Mouse (Mus musculus) midbrain, embryonic 15.5 days (tissue): Measurements from ENCODE around the gene Clec2l. TPM values are rescaled to one million over a fixed set of nuclear protein-coding genes. Genes with fewer than 3 reads are reported as not detected.

Source experiments
- ATAC-seq: fragments of 200-750 bp; cut with Nextera tagmentation; replicated peaks from 2 replicates; pipeline ENCODE4 v1.8.0; 2017; ENCODE audit warnings: moderate TSS enrichment
- H3K27ac ChIP-seq: fragments of 300-500 bp; sonication (generic); 2 replicates; pipeline ENCODE4 v1.5.1; 2015; ENCODE audit warnings: mild to moderate bottlenecking, inconsistent platforms
- H3K27me3 ChIP-seq: fragments of 300-500 bp; sonication (generic); replicated peaks from 2 replicates; pipeline ENCODE4 v1.6.1; 2015; ENCODE audit warnings: inconsistent platforms
- H3K36me3 ChIP-seq: fragments of 300-500 bp; sonication (generic); replicated peaks from 2 replicates; pipeline ENCODE4 v1.6.1; 2015; ENCODE audit warnings: inconsistent platforms
- H3K4me1 ChIP-seq: fragments of 300-500 bp; sonication (generic); 2 replicates; pipeline ENCODE4 v1.6.1; 2015; ENCODE audit warnings: inconsistent platforms
- H3K4me2 ChIP-seq: fragments of 300-500 bp; sonication (generic); 2 replicates; pipeline ENCODE4 v1.6.1; 2015; ENCODE audit warnings: inconsistent platforms, mild to moderate bottlenecking, moderate library complexity
- H3K4me3 ChIP-seq: fragments of 300-500 bp; sonication (generic); 2 replicates; pipeline ENCODE4 v1.5.1; 2015; ENCODE audit warnings: mild to moderate bottlenecking, inconsistent platforms
- H3K9ac ChIP-seq: fragments of 300-500 bp; sonication (generic); 2 replicates; pipeline ENCODE4 v1.6.1; 2015; ENCODE audit warnings: mild to moderate bottlenecking, inconsistent platforms
- H3K9me3 ChIP-seq: fragments of 300-500 bp; sonication (generic); 2 replicates; pipeline ENCODE4 v1.6.1; 2016; ENCODE audit warnings: inconsistent platforms
- WGBS: fragments of 180-500 bp; shearing (Covaris S2); methylation state at CpG from one replicate; pipeline ENCODE4 v1.1.7; 2015; ENCODE audit warnings: mixed read lengths; 5-methylcytosine and 5-hydroxymethylcytosine counted together
- polyA plus RNA-seq: library from polyadenylated mRNA; unstranded; fragments of >200 nt; fragmentation: Nextera tagmentation; extraction: Ambion mirVana; gene quantifications from 2 replicates; pipeline ENCODE4 v1.2.1, GENCODE M21; 2015

Clec2l gene
- 28.9 and 34.0 TPM in 2 replicates for polyA plus RNA-seq

DNA sequence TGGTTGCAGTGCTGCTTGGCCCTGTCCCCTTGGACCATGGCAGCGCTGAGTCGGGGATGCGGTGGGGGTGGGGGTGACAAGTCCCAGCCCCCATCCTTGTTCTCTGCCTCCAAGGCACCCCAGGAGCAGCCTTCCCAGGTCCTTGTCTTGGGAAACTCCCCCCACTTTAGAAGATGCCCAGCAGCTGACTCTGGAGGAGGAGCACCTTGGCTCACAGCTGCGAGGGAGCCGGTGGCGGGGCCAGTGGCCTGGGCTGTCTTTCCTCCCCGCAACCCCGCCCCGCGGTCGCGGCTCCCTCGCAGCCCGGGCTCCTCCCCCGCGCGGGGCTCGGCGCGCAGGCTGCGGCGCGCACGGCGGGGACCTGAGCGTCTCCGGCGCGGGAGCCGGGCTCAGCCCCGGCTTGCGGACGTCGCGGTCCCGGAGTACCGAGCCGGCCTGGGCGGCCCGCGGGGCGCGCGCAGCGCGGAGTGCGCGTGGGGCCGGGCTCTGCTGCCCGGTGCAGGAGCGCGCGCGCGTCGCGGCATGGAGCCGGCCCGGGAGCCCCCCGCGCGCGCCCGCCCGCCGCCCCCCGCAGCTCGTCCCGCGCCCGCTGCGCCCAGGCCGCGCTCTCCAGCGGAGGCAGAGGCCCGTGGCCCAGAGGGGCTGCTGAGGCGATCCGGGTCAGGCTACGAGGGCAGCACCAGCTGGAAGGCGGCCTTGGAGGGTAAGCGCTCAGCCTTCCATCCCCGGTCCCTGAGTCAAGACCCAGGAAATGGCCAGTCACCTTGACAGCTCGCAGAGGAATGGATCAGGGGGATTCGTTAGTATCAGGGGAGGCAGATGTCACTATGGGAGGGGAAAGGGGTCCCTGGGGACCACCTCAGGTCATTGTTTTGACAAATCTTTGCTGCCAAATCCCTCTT is at the start of gene Clec2l:
Gene Clec2l (plus strand): TSS at position 356 of the 902 bp plus-strand sequence.
- peak; percentile 92 for ATAC-seq
- no peaks in the 10 kb centered on the region for H3K9me3 ChIP-seq
- under 1% methylated on average over 68 of the region's 84 CpGs for WGBS
- peaks cover 2% of the 10 kb centered on the region; the same call in 1 of the 2 replicates for H3K27me3 ChIP-seq
- peak within 1 kb of the TSS; percentile 62 for H3K9ac ChIP-seq
- H3K36me3 ChIP-seq: no peaks in the 10 kb centered on the region
- H3K4me3 ChIP-seq: peak within 1 kb of the TSS; percentile 59
- H3K4me1 ChIP-seq: peaks cover 8% of the 10 kb centered on the region
- peak within 1 kb of the TSS; percentile 73 for H3K27ac ChIP-seq
- peak within 1 kb of the TSS; percentile 72 for H3K4me2 ChIP-seq

GRCm38 (mm10) chr6:38622406-38622805 is 40.5 kb upstream of the Clec2l start:
- no peaks in the 10 kb centered on the region for H3K4me1 ChIP-seq
- peaks cover 7% of the 10 kb centered on the region; the same call in 1 of the 2 replicates for H3K9me3 ChIP-seq
- H3K4me3 ChIP-seq: no peak overlapping the region
- H3K27me3 ChIP-seq: no peaks in the 10 kb centered on the region
- H3K4me2 ChIP-seq: no peak overlapping the region
- no peak for ATAC-seq
- 87% methylated on average over 1 of the region's 1 CpGs for WGBS
- H3K9ac ChIP-seq: no peak overlapping the region
- peaks cover 23% of the 10 kb centered on the region for H3K36me3 ChIP-seq
- no peak overlapping the region for H3K27ac ChIP-seq

GRCm38 (mm10) chr6:38623457-38623856 is 39.4 kb upstream of the Clec2l start:
- Histone ChIP-seq H3K27ac (no peak overlapping the region), H3K27me3 (no peaks in the 10 kb centered on the region), H3K4me1 (no peaks in the 10 kb centered on the region), H3K9ac (no peak overlapping the region), H3K9me3 (no peaks in the 10 kb centered on the region), H3K4me2 (no peak overlapping the region), H3K4me3 (no peak overlapping the region), H3K36me3 (peaks cover 13% of the 10 kb centered on the region)
- ATAC-seq: no peak
- WGBS: 91% methylated on average over 2 of the region's 2 CpGs

- no peak for ATAC-seq
- Histone ChIP-seq H3K4me1 (no peaks in the 10 kb centered on the region), H3K4me2 (no peak overlapping the region), H3K9ac (no peak overlapping the region), H3K4me3 (no peak overlapping the region), H3K36me3 (peaks cover 6% of the 10 kb centered on the region), H3K9me3 (no peaks in the 10 kb centered on the region), H3K27me3 (no peaks in the 10 kb centered on the region), H3K27ac (no peak overlapping the region)
- 84% methylated on average over 1 of the region's 1 CpGs for WGBS
These were observed 38.4 kb upstream of the Clec2l start for GRCm38 (mm10) chr6:38624439-38624838.

GRCm38 (mm10) chr6:38626086-38626485 is 36.8 kb upstream of the Clec2l start:
- WGBS: 95% methylated on average over 5 of the region's 5 CpGs

GRCm38 (mm10) chr6:38627081-38627480 is 35.8 kb upstream of the Clec2l start:
- H3K4me1 ChIP-seq: no peaks in the 10 kb centered on the region

More at GRCm38 (mm10) chr6:38626086-38626485, 36.8 kb upstream of the Clec2l start:
- H3K4me1 ChIP-seq: no peaks in the 10 kb centered on the region
- H3K36me3 ChIP-seq: no peaks in the 10 kb centered on the region
- H3K27me3 ChIP-seq: no peaks in the 10 kb centered on the region
- no peaks in the 10 kb centered on the region for H3K9me3 ChIP-seq
- no peak overlapping the region for H3K27ac ChIP-seq
- H3K4me3 ChIP-seq: no peak overlapping the region
- H3K4me2 ChIP-seq: no peak overlapping the region
- H3K9ac ChIP-seq: no peak overlapping the region
- ATAC-seq: no peak

DNA sequence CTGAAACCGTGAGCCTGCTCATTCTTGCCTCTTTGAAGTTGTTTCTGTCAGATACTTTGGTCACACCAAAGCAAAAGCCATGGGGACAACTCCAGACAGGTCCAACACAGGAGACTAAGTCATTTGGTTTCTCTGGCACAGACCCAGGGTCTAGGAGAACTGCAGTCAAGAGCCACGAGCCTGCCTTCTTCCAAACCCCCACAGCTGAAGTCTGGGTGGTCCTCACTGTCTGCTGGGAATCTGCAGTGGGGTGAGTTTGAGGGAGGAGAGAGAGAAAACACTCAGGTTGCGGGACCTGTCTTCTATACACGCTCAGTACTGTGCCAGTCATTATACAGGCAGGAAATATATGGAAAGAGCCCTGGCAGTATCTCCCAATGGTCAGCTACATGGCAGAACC is 35.4 kb upstream of the Clec2l start:
- H3K27ac ChIP-seq: no peak overlapping the region
- no peaks in the 10 kb centered on the region for H3K9me3 ChIP-seq
- no peaks in the 10 kb centered on the region for H3K36me3 ChIP-seq
- no peaks in the 10 kb centered on the region for H3K27me3 ChIP-seq
- no peaks in the 10 kb centered on the region for H3K4me1 ChIP-seq
- no peak for ATAC-seq
- no peak overlapping the region for H3K9ac ChIP-seq
- H3K4me3 ChIP-seq: no peak overlapping the region
- no peak overlapping the region for H3K4me2 ChIP-seq
- WGBS: 77% methylated on average over 4 of the region's 4 CpGs

More at GRCm38 (mm10) chr6:38627081-38627480, 35.8 kb upstream of the Clec2l start:
- 97% methylated on average over 4 of the region's 4 CpGs for WGBS
- H3K36me3 ChIP-seq: no peaks in the 10 kb centered on the region
- H3K4me2 ChIP-seq: no peak overlapping the region
- ATAC-seq: no peak
- no peak overlapping the region for H3K9ac ChIP-seq
- H3K9me3 ChIP-seq: no peaks in the 10 kb centered on the region
- no peak overlapping the region for H3K27ac ChIP-seq
- no peak overlapping the region for H3K4me3 ChIP-seq
- H3K27me3 ChIP-seq: no peaks in the 10 kb centered on the region

DNA sequence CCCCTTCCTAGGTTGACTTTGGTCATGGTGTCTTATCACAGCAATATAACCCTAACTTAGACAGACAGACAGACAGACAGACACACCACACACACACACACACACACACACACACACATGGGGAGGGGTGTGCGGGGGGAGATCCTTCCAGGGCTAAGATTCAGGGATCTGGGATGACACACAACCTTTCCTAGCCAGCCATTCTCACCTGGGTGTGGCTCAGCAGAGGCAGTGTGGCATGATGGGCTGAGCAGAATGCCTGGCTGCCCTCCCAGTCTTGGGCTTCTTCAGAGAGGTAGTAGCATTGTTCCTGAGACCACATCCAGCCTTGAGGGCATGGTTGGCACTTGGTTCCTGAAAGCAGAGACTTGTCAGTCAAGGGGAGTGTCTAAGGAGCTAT is 33.3 kb upstream of the Clec2l start:
- Histone ChIP-seq H3K4me1 (no peaks in the 10 kb centered on the region), H3K9ac (no peak overlapping the region), H3K9me3 (no peaks in the 10 kb centered on the region), H3K27me3 (peaks cover 11% of the 10 kb centered on the region), H3K4me2 (no peak overlapping the region), H3K27ac (no peak overlapping the region), H3K4me3 (no peak overlapping the region), H3K36me3 (no peaks in the 10 kb centered on the region)
- no peak for ATAC-seq
- WGBS: 95% methylated on average over 1 of the region's 1 CpGs

GRCm38 (mm10) chr6:38632826-38633225 is 30.0 kb upstream of the Clec2l start:
- H3K27me3 ChIP-seq: peaks cover 41% of the 10 kb centered on the region
- no peaks in the 10 kb centered on the region for H3K9me3 ChIP-seq
- no peak overlapping the region for H3K4me3 ChIP-seq
- H3K36me3 ChIP-seq: no peaks in the 10 kb centered on the region
- no peak overlapping the region for H3K27ac ChIP-seq
- peaks cover 19% of the 10 kb centered on the region for H3K4me1 ChIP-seq
- no peak for ATAC-seq
- no peak overlapping the region for H3K4me2 ChIP-seq
- WGBS: 94% methylated on average over 2 of the region's 2 CpGs
- H3K9ac ChIP-seq: no peak overlapping the region

DNA sequence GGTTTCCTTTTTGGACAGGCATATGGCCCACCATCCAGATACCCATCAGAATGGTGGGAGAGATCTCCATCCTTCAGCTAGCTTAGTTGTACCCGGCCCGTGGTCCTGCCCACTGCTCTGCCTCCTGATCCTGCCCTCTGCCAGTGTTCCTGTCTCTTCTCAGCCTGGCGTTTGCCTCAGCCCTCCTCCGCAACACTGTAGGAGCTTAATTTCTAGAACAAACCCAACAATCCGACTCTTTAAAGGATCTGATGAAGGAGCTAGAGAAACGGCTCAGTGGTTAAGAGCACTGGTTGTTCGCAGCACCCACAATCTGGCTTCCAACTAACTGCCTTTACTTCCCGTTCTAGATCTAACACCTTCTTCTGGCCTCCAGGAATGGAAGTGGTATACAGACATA is 28.4 kb upstream of the Clec2l start:
- no peak overlapping the region for H3K4me2 ChIP-seq
- WGBS: 85% methylated on average over 8 of the region's 8 CpGs
- no peaks in the 10 kb centered on the region for H3K9me3 ChIP-seq
- no peak overlapping the region for H3K27ac ChIP-seq
- ATAC-seq: no peak
- no peaks in the 10 kb centered on the region for H3K36me3 ChIP-seq
- peaks cover 19% of the 10 kb centered on the region for H3K4me1 ChIP-seq
- H3K27me3 ChIP-seq: peaks cover 54% of the 10 kb centered on the region
- no peak overlapping the region for H3K9ac ChIP-seq
- no peak overlapping the region for H3K4me3 ChIP-seq

- 1% methylated on average over 68 of the region's 72 CpGs for WGBS
- Histone ChIP-seq H3K27me3 (peaks cover 58% of the 10 kb centered on the region), H3K4me1 (peaks cover 19% of the 10 kb centered on the region), H3K4me3 (peak overlapping the region; percentile 51), H3K36me3 (no peaks in the 10 kb centered on the region), H3K4me2 (peak overlapping the region; percentile 94), H3K9ac (peak overlapping the region; percentile 36), H3K27ac (no peak overlapping the region), H3K9me3 (no peaks in the 10 kb centered on the region)
- peak; percentile 70 for ATAC-seq
These were observed 26.7 kb upstream of the Clec2l start for GRCm38 (mm10) chr6:38635941-38636851.
